Mouse (Mus musculus) small intestine, adult 2 months (tissue): ENCODE data around the gene Mrpl51. TPM values are rescaled to one million over a fixed set of nuclear protein-coding genes. Genes with fewer than 3 reads are reported as not detected.

Experiments used
- H3K27ac ChIP-seq: fragments of 200-500 bp; 2 replicates; pipeline ENCODE4 v1.5.1; 2012; ENCODE audit warnings: low read depth, low read length, control low read depth, inconsistent platforms; ENCODE audit not compliant: insufficient read depth
- H3K27me3 ChIP-seq: fragments of 200-500 bp; 2 replicates; pipeline ENCODE4 v1.6.1; 2012; ENCODE audit warnings: mild to moderate bottlenecking, moderate library complexity, low read length, inconsistent platforms; ENCODE audit not compliant: control insufficient read depth, insufficient read depth
- H3K36me3 ChIP-seq: fragments of 200-500 bp; 2 replicates; pipeline ENCODE4 v1.6.1; 2012; ENCODE audit warnings: mild to moderate bottlenecking, low read length, control low read depth, inconsistent platforms; ENCODE audit not compliant: control insufficient read depth, insufficient read depth
- H3K4me1 ChIP-seq: fragments of 200-500 bp; 2 replicates; pipeline ENCODE4 v1.6.1; 2012; ENCODE audit warnings: low read length, inconsistent platforms, mixed read lengths; ENCODE audit not compliant: control insufficient read depth, insufficient read depth, insufficient read length
- H3K4me3 ChIP-seq: fragments of 200-500 bp; 2 replicates; pipeline ENCODE4 v1.5.1; 2012; ENCODE audit warnings: low read depth, mild to moderate bottlenecking, control low read depth, inconsistent platforms, low read length, moderate library complexity
- CTCF ChIP-seq: fragments of 200-500 bp; IDR thresholded peaks from 2 replicates; pipeline ENCODE4 v1.5.1; 2012; ENCODE audit warnings: low read depth, mild to moderate bottlenecking, control low read depth, inconsistent platforms, low read length, moderate library complexity, mixed read lengths; ENCODE audit not compliant: insufficient replicate concordance, insufficient read length; ENCODE audit errors: extremely low read depth
- POLR2A ChIP-seq: fragments of 200-500 bp; IDR thresholded peaks from 2 replicates; pipeline ENCODE4 v1.6.1; 2012; ENCODE audit warnings: low read depth, mild to moderate bottlenecking, control low read depth, inconsistent platforms, low read length, moderate library complexity
- WGBS: fragments of 180-500 bp; shearing (Covaris S2); methylation state at CpG from one replicate; pipeline ENCODE4 v1.1.7; 2018; 5-methylcytosine and 5-hydroxymethylcytosine counted together
- polyA plus RNA-seq: library from polyadenylated mRNA; depleted of rRNA; stranded (reverse); fragments of >200 nt; gene quantifications from 2 replicates; pipeline ENCODE4 v1.2.3, GENCODE M21; 2012

Mrpl51 gene
- polyA plus RNA-seq, 1 experiment, result 62.7 TPM

- no peaks in the 10 kb centered on the region for H3K27me3 ChIP-seq
- 68% methylated on average over 4 of the region's 4 CpGs for WGBS
- TF ChIP-seq POLR2A (no peak), CTCF (no peak)
These were observed 44.8 kb upstream of the Mrpl51 start for GRCm38 (mm10) chr6:125146797-125147196.

GRCm38 (mm10) chr6:125147329-125147728 is 44.3 kb upstream of the Mrpl51 start:
- H3K4me1 ChIP-seq, result peaks cover under 1% of the 10 kb centered on the region; the same call in 1 of the 2 replicates
- TF ChIP-seq POLR2A (no peak), CTCF (no peak)
- H3K36me3 ChIP-seq, result no peaks in the 10 kb centered on the region; the same call in 1 of the 2 replicates
- WGBS, result 72% methylated on average over 10 of the region's 10 CpGs
- H3K27me3 ChIP-seq, result no peaks in the 10 kb centered on the region
- H3K4me3 ChIP-seq, result no peak overlapping the region
- H3K27ac ChIP-seq, result no peak overlapping the region

More at GRCm38 (mm10) chr6:125146797-125147196, 44.8 kb upstream of the Mrpl51 start:
- H3K4me3 ChIP-seq, result no peak overlapping the region
- no peaks in the 10 kb centered on the region; the same call in 1 of the 2 replicates for H3K4me1 ChIP-seq
- H3K36me3 ChIP-seq, result peaks cover 4% of the 10 kb centered on the region
- H3K27ac ChIP-seq, result no peak overlapping the region

GRCm38 (mm10) chr6:125148251-125148925 is 43.2 kb upstream of the Mrpl51 start:
- Histone ChIP-seq H3K4me3 (no peak overlapping the region), H3K4me1 (peaks cover 3% of the 10 kb centered on the region; the same call in 1 of the 2 replicates), H3K27me3 (no peaks in the 10 kb centered on the region), H3K36me3 (no peaks in the 10 kb centered on the region; the same call in 1 of the 2 replicates), H3K27ac (no peak overlapping the region; the same call in 1 of the 2 replicates)
- TF ChIP-seq CTCF (no peak), POLR2A (no peak)
- 60% methylated on average over 18 of the region's 18 CpGs for WGBS

- Histone ChIP-seq H3K27me3 (no peaks in the 10 kb centered on the region), H3K36me3 (no peaks in the 10 kb centered on the region; the same call in 1 of the 2 replicates), H3K4me3 (no peak overlapping the region), H3K27ac (no peak overlapping the region), H3K4me1 (peaks cover 3% of the 10 kb centered on the region; the same call in 1 of the 2 replicates)
- no peak for TF ChIP-seq POLR2A
- TF ChIP-seq CTCF, result no peak
- 77% methylated on average over 16 of the region's 16 CpGs for WGBS
These were observed 42.6 kb upstream of the Mrpl51 start for GRCm38 (mm10) chr6:125148926-125149568.

- H3K27ac ChIP-seq, result no peak overlapping the region
- 74% methylated on average over 7 of the region's 7 CpGs for WGBS
These were observed 42.0 kb upstream of the Mrpl51 start for GRCm38 (mm10) chr6:125149569-125149950.

GRCm38 (mm10) chr6:125152212-125153017 is 39.2 kb upstream of the Mrpl51 start:
- WGBS, result 63% methylated on average over 22 of the region's 22 CpGs
- no peaks in the 10 kb centered on the region; the same call in 1 of the 2 replicates for H3K27me3 ChIP-seq
- H3K4me3 ChIP-seq, result no peak overlapping the region
- no peak overlapping the region for H3K27ac ChIP-seq
- no peaks in the 10 kb centered on the region; the same call in 1 of the 2 replicates for H3K36me3 ChIP-seq
- TF ChIP-seq CTCF, result no peak
- no peak for TF ChIP-seq POLR2A
- H3K4me1 ChIP-seq, result peaks cover 5% of the 10 kb centered on the region; the same call in 1 of the 2 replicates

More at GRCm38 (mm10) chr6:125149569-125149950, 42.0 kb upstream of the Mrpl51 start:
- no peak for TF ChIP-seq CTCF
- no peak for TF ChIP-seq POLR2A
- H3K36me3 ChIP-seq, result no peaks in the 10 kb centered on the region; the same call in 1 of the 2 replicates
- H3K4me3 ChIP-seq, result no peak overlapping the region
- H3K4me1 ChIP-seq, result peaks cover 3% of the 10 kb centered on the region; the same call in 1 of the 2 replicates
- H3K27me3 ChIP-seq, result no peaks in the 10 kb centered on the region
